11 mouse cellular contexts compared by ENCODE assay signal in genomic region chr12:83112901-83113628, GRCm38 (mm10).
DNase-seq lines count a peak whose midpoint lies in the region; ATAC-seq and TF ChIP-seq lines count a peak whose summit lies in the region.
"Had no signal": no experiment of that assay in that cellular context is flagged by ENCODE, and none has a peak within 500 bp of the region (broad histone marks: within the 10 kb centered on the region; RNA-seq: fewer than 3 reads in every experiment).

No protein-coding gene starts in this region.

- H3K9me3 ChIP-seq in hindbrain, embryonic 14.5 days (ENCODE audit: control insufficient read depth, low read length): no peaks in the 10 kb centered on the region
- H3K9me3 ChIP-seq in hindbrain, postnatal 0 days (ENCODE audit: low read length): no peaks in the 10 kb centered on the region
- H3K9me3 ChIP-seq in midbrain, embryonic 14.5 days (ENCODE audit: control insufficient read depth, low read length): no peaks in the 10 kb centered on the region
- no peaks in the 10 kb centered on the region for H3K9me3 ChIP-seq in intestine, embryonic 15.5 days
- H3K9me3 ChIP-seq: limb, embryonic 13.5 days had no signal

- 53% methylated on average over 6 of the region's 6 CpGs for WGBS in hindbrain, embryonic 14.5 days
- WGBS in hindbrain, postnatal 0 days: 62% methylated on average over 6 of the region's 6 CpGs
- whole genome bisulfite sequencing in midbrain, embryonic 14.5 days: 31% methylated on average over 6 of the region's 6 CpGs
- 77% methylated on average over 6 of the region's 6 CpGs for WGBS in intestine, embryonic 15.5 days

- no peak for DNase-seq in hindbrain, embryonic 14.5 days (ENCODE audit: low spot score)
- DNase-seq in hindbrain, postnatal 0 days (ENCODE audit: low spot score): no peak
- DNase-seq in brain, embryonic 14.5 days (ENCODE audit: low read depth): peak; percentile 39
- peak; percentile 76 for DNase-seq in liver
- peak; percentile 47 for DNase-seq in midbrain, embryonic 14.5 days
- DNase-seq in ovary, adult 18-20 months (ENCODE audit: low spot score): no peak
- DNase-seq: heart, adult 2 months; kidney, adult 9 months had no signal

- H3K4me3 ChIP-seq in hindbrain, embryonic 14.5 days (replicated peaks; ENCODE audit: low read length): no peak overlapping the region
- no peak overlapping the region for H3K4me3 ChIP-seq in hindbrain, postnatal 0 days (ENCODE audit: low read length)
- H3K4me3 ChIP-seq in midbrain, embryonic 14.5 days (replicated peaks; ENCODE audit: low read depth, low read length): no peak overlapping the region
- no peak overlapping the region for H3K4me3 ChIP-seq in intestine, embryonic 15.5 days (replicated peaks)
- H3K4me3 ChIP-seq: heart, adult 2 months; limb, embryonic 13.5 days had no signal

- H3K27me3 ChIP-seq in hindbrain, embryonic 14.5 days (ENCODE audit: control insufficient read depth, insufficient read depth, low read length): no peaks in the 10 kb centered on the region
- no peaks in the 10 kb centered on the region for H3K27me3 ChIP-seq in hindbrain, postnatal 0 days (ENCODE audit: insufficient read depth, low read length)
- H3K27me3 ChIP-seq in midbrain, embryonic 14.5 days (ENCODE audit: control insufficient read depth, insufficient read depth, low read length): no peaks in the 10 kb centered on the region
- H3K27me3 ChIP-seq in intestine, embryonic 15.5 days (replicated peaks): no peaks in the 10 kb centered on the region
- H3K27me3 ChIP-seq: CH12.LX had no signal

- no peak overlapping the region for H3K9ac ChIP-seq in hindbrain, embryonic 14.5 days
- no peak overlapping the region for H3K9ac ChIP-seq in hindbrain, postnatal 0 days (replicated peaks; ENCODE audit: low read length)
- no peak overlapping the region for H3K9ac ChIP-seq in midbrain, embryonic 14.5 days (replicated peaks; ENCODE audit: low read length)
- no peak overlapping the region for H3K9ac ChIP-seq in intestine, embryonic 15.5 days
- H3K9ac ChIP-seq: limb, embryonic 13.5 days had no signal

- H3K27ac ChIP-seq in hindbrain, embryonic 14.5 days: peak overlapping the region; percentile 41; the same call in 1 of the 2 replicates
- no peak overlapping the region for H3K27ac ChIP-seq in hindbrain, postnatal 0 days
- H3K27ac ChIP-seq in midbrain, embryonic 14.5 days (replicated peaks; ENCODE audit: low read depth, low read length): peak overlapping the region; percentile 45; the same call in 1 of the 2 replicates
- no peak overlapping the region for H3K27ac ChIP-seq in intestine, embryonic 15.5 days
- H3K27ac ChIP-seq: heart, adult 2 months; limb, embryonic 13.5 days had no signal

- peaks cover 33% of the 10 kb centered on the region for H3K4me1 ChIP-seq in hindbrain, embryonic 14.5 days (replicated peaks; ENCODE audit: control insufficient read depth, insufficient read depth, low read length)
- peaks cover 15% of the 10 kb centered on the region; the same call in 1 of the 2 replicates for H3K4me1 ChIP-seq in hindbrain, postnatal 0 days (ENCODE audit: insufficient read depth, low read length)
- H3K4me1 ChIP-seq in midbrain, embryonic 14.5 days (ENCODE audit: control insufficient read depth, insufficient read depth, low read length): peaks cover 24% of the 10 kb centered on the region
- no peaks in the 10 kb centered on the region for H3K4me1 ChIP-seq in intestine, embryonic 15.5 days (replicated peaks)

- ATAC-seq in hindbrain, embryonic 14.5 days (ENCODE audit: low FRiP score): no peak
- ATAC-seq in hindbrain, postnatal 0 days: no peak
- no peak for ATAC-seq in midbrain, embryonic 14.5 days (ENCODE audit: low FRiP score, low TSS enrichment)
- ATAC-seq in intestine, embryonic 15.5 days: no peak; the same call in 1 of the 2 replicates

- TF ChIP-seq CTCF in hindbrain, postnatal 0 days (IDR thresholded peaks at IDR 0.05; ENCODE audit: low read depth): no peak
- TF ChIP-seq CTCF in brain, embryonic 14.5 days (IDR thresholded peaks at IDR 0.05; ENCODE audit: borderline replicate concordance, extremely low read depth, insufficient read depth, insufficient read length): no peak

- TF ChIP-seq POLR2A in brain, embryonic 14.5 days (IDR thresholded peaks at IDR 0.05; ENCODE audit: borderline replicate concordance, extremely low read depth, insufficient read depth, insufficient read length, poor library complexity, severe bottlenecking): no peak

- H3K36me3 ChIP-seq in hindbrain, embryonic 14.5 days (replicated peaks; ENCODE audit: control insufficient read depth, insufficient read depth): no peaks in the 10 kb centered on the region
- no peaks in the 10 kb centered on the region for H3K36me3 ChIP-seq in hindbrain, postnatal 0 days (ENCODE audit: insufficient read depth, low read length)
- H3K36me3 ChIP-seq in midbrain, embryonic 14.5 days (ENCODE audit: control insufficient read depth, insufficient read depth, low read length): no peaks in the 10 kb centered on the region
- no peaks in the 10 kb centered on the region for H3K36me3 ChIP-seq in intestine, embryonic 15.5 days
- H3K36me3 ChIP-seq: limb, embryonic 13.5 days had no signal

- no peak overlapping the region for H3K4me2 ChIP-seq in hindbrain, embryonic 14.5 days (replicated peaks)
- H3K4me2 ChIP-seq in hindbrain, postnatal 0 days (ENCODE audit: low read depth, low read length): no peak overlapping the region
- H3K4me2 ChIP-seq in midbrain, embryonic 14.5 days (ENCODE audit: low read length): no peak overlapping the region
- H3K4me2 ChIP-seq in intestine, embryonic 15.5 days (replicated peaks): no peak overlapping the region
- H3K4me2 ChIP-seq: limb, embryonic 13.5 days had no signal

Comparison
In these comparisons a context has a peak if more than half of its experiments do, and no peak if none do; other contexts are left out.
1. H3K27ac ChIP-seq: peak in hindbrain, embryonic 14.5 days (single experiment) and midbrain, embryonic 14.5 days (single experiment); none in hindbrain, postnatal 0 days (single experiment) and intestine, embryonic 15.5 days (single experiment).
2. DNase-seq: peak in brain, embryonic 14.5 days (single experiment), liver (single experiment) and midbrain, embryonic 14.5 days (single experiment); none in hindbrain, embryonic 14.5 days (single experiment), hindbrain, postnatal 0 days (single experiment) and ovary, adult 18-20 months (single experiment).